Mouse (Mus musculus) bone marrow macrophage, adult 2 months (primary cell): Measurements from ENCODE around the gene Mars.

ENCODE experiments used
- CTCF ChIP-seq: IDR thresholded peaks from 2 replicates; pipeline ENCODE4 v1.5.1; 2012; ENCODE audit warnings: low read depth, mild to moderate bottlenecking, low read length, moderate library complexity
- POLR2A ChIP-seq: IDR thresholded peaks from 2 replicates; pipeline ENCODE4 v1.6.1; 2012; ENCODE audit warnings: mild to moderate bottlenecking, low read depth, low read length, borderline replicate concordance

DNA sequence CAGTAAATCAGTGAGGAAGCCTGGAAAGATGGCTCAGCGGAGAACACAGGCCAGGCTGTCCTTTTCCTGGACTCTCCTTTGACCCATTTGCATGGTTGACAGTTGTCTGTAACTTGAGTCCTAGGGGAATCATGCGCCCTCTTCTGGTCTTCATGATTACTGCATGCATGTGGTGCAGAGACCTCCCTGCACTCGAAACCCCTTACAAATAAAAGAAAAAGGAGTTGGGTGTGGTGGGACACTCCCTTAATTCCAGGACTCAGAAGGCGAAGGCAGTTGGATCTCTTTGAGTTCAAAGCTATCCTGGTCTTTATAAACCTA is 730 bp upstream of the Mars start:
- TF ChIP-seq CTCF = peak; percentile 53; the same call in 1 of the 2 replicates
- no peak for TF ChIP-seq POLR2A
